Mouse (Mus musculus): ENCODE results near the gene Cstf2.

Cstf2 gene

DNA sequence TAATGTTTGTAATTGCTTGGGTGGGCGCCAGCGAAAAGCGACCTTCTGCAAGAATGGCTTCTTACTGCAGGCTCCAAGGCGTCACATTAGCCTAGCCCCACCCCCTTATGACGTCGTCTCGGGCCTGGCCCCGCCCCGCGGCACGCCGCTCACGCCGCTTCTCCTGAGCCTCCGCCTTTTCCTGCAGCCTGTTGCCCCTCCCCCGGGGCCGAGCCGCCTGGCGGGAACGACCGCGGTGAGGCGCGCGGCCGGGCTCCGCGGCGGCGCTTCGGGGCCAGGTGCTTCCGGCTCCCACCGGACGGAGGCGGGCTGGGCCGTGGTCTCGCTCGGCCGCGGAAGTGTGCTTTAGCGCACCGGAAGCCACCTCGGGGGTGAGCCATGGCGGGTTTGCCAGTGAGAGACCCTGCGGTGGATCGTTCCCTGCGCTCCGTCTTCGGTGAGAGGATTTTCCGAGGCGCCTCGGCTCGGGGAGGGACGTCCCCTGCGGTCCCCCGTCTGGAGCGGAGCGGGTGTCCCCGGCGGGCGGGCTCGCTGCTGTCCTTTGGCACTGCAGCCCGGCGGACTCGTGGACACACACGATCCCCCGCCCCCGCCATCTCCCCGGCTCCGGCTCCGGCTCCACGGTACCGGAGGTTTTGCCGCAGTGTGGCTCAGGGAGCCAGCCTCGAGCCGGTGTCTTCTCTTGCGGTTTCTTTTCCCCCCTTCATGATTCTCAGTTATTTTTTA, at the start of gene Cstf2:
Gene Cstf2, plus strand, starts transcription at position 201 of the 726 bp plus-strand sequence.
- in situ Hi-C loops (cut with MboI, MseI): no loop called here

DNA sequence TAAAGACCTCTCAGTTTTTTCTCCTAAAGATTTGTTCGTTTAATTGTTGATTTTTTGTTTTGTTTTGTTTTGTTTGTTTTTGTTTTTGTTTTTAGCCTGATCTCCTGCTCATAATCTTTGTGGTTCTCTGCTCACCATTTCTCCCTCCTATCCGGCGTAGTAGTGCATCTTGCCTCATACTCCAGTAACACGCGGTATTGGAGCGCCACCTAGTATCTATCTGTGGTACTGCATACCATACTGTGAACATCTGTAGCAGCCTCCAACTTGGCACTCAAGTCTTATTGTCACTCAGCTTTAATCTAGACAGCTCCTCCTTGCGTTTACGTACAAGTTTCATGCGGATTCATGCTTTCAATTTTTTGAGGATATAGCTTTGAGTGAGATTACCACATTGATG, 40.0 kb upstream of the Cstf2 start:
- in situ Hi-C loops (cut with MboI, MseI): loop anchor here (5.0 to 10.0 kb wide), 4 partner anchors 77 to 237 kb away; no protein-coding TSS in a partner anchor

DNA sequence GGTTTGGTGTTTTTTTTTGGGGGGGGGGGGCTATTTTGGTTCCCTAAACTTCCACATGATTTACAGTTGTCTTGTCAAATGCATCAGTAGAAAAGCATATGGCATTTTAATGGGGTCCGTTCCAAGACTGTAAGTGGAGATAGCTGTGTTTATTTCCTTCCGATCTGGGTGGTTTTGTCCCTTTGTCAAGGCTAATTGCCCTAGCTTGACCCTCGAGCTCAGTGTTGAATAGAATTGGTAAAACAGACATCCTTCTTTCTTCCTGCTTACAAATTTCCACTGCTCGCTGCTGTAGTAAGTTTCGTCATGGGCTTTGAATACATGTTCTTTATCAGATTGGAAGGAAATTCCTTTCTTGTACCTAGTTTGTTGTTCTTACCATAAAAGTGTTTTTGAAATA, 38.3 kb upstream of the Cstf2 start:
- in situ Hi-C loops (cut with MboI, MseI): no loop called here

DNA sequence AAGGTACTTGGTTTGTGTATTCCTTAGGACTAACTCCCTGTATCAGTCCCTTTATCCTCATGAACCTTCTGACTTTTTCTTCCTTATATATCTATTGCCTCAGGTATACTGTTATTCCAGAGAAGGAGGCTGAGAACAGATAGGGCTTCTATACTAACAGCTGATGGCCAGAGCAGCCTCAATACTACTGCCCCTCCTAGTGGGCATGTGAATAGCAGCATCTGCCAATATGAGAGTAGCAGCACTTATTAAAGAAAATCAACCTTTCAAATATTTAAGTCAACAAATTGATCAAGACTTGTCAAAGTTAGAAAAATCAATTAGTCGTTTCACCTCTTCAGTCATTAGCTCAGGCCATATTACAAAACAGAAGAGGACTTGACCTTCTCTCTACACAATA, 10.0 kb upstream of the Cstf2 start:
- in situ Hi-C loops (cut with MboI, MseI): no loop called here

- in situ Hi-C loops (cut with MboI, MseI): no loop called here
Observed at GRCm38 (mm10) chrX:134056897-134057296, 2.1 kb upstream of the Cstf2 start.

DNA sequence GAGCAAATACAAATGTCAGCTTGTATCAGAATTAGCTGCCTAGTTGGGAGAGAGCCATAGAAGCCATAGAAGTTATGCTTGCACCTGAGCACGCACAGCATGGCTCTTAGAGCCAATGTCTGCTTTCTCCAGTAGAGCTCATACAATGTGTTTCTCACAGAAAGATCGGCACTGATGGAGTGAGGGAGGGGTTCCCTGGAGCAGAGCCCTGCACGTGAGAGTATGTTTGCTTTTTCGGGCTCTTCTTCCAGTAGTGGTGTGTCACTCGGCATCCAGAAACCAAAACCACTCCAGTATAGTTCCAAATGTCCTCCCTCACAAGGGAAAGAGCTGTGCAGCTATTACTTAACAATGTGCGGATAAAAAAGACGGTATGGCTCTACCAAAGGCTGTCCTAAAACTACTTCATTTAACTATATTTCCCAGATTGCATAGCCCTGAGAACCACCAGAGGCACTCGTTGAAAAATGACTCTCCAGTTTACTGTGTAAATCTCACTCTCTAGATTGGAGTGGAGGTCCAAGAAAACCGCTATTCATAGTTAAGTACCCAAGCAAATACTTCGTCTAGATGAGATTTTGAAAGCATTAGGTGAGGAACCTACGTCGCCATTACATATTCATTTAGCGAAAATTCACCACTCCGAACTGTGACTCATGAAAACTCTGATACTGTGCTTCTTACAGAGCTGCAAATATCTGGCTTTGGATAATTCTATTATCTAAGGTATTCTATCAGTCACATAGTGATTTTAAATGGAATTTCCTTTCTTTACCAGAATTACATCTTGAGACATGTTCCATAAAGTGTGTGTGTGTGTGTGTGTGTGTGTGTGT, 729 bp upstream of the Cstf2 start:
- in situ Hi-C loops (cut with MboI, MseI): no loop called here

- in situ Hi-C loops (cut with MboI, MseI): loop anchor here in 1 of 2 experiments (10.0 kb wide), 1 partner anchor 265 kb away; no protein-coding TSS in a partner anchor
Observed at GRCm38 (mm10) chrX:134059764-134060163, 777 bp downstream of the Cstf2 start.

GRCm38 (mm10) chrX:134085453-134085852, 26.5 kb downstream of the Cstf2 start:
- in situ Hi-C loops (cut with MboI, MseI): loop anchor here in 1 of 2 experiments (10.0 kb wide), 1 partner anchor 169 kb away; no protein-coding TSS in a partner anchor

DNA sequence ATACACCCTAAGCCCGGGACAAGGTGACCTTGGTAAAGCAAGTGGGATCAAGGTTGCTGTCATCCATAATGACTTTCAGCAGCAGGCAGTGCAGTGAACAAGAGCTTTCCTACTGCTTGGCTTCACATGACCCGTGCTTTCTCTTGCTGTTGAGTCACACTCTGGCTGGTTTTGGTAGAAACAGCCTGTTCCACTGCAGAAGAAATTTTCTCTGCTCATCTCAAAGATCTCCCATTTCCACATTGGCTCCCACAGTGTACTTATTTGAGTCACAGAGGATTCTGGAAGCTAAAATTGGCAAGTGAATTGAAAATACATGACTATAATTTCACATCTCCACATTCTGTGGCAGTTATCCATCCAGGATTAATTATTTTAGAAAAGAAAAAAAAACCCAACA, 43.7 kb downstream of the Cstf2 start:
- in situ Hi-C loops (cut with MboI, MseI): loop anchor here in 1 of 2 experiments (25.0 kb wide), 1 partner anchor 1985 kb away; the partner anchor contains the start of gene Nxf3

DNA sequence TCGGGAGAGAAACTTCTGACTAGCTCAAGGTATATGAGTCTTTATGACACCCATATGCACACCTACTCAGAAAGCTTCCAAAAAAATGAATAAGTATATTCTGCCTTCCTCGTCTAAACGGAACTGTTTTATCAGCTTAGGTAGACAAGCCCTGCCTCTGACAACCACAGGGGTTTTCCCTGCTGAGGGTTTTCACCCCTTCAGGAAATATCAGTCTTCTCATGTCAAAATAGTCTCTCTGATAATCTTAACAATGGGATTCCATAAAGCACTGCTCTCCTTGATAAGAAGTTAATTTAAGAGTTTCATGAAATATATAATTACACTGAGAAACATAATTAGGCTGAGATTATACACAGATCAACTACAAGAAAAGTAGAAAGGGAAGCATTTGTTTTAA, 52.8 kb downstream of the Cstf2 start:
- in situ Hi-C loops (cut with MboI, MseI): loop anchor here in 1 of 2 experiments (25.0 kb wide), 1 partner anchor 1976 kb away; the partner anchor contains the start of gene Nxf3

DNA sequence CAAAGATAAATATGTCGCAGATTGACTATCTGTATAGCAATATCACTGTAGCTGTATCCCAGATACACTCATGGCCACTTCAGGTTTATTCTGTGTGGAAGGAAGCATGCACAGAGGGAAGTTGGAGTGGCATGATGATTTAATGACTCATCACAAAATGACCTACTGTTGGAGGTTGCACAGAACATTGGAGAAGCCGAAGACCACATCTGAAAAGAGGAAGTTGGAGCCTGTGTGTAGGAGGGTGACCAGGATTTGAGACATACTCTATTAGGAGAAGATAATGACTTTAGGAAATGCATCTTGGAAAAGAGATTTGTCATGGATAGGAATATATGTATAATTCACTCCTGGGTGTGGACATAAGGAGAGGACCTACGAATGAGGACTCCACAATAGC, 57.4 kb downstream of the Cstf2 start:
- in situ Hi-C loops (cut with MboI, MseI): loop anchor here in 1 of 2 experiments (25.0 kb wide), 1 partner anchor 1971 kb away; the partner anchor contains the start of gene Nxf3

DNA sequence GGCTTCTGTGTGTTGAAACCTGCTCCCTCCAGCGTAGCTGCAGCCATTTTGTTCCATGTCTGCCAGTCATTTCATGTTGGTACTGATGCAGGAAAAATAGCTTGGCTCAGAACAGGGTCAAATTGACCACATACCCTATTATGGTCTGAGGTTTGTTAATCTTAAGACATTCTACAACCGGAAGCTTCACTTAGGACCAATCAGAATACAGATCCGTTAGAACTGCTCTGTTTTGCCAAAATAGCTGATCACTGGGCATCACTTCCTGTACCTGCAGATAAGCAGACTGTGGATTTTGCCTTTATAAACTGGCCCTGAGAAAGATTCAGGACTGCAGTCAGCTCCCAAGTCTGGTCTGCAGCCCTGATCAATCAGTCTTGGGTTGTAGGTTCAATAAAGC, 69.6 kb downstream of the Cstf2 start:
- in situ Hi-C loops (cut with MboI, MseI): no loop called here

GRCm38 (mm10) chrX:134132295-134132694, 73.3 kb downstream of the Cstf2 start:
- in situ Hi-C loops (cut with MboI, MseI): no loop called here

DNA sequence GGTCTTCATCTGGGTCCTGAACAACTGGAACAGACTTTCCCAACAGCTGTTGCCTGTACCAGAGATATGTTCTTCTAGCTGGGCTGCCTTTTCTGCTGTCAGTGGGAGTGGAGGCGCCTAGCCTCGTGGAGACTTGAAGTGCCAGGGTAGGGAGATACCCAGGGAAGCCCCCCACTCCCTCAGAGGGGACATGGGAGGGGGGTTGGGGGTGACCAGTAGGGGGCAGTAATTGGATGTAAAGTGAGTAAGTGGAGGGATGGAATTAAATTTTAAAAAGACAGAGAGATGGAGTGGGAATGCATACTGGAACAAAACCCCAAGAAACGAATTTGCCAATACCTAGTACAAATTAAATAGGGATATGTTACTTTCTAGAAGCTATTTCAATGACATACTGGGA, 74.8 kb downstream of the Cstf2 start:
- in situ Hi-C loops (cut with MboI, MseI): no loop called here
